Mouse (Mus musculus): ENCODE results near the gene C130060K24Rik.

GRCm38 (mm10) chr6:65341360-65341759, 39.5 kb upstream of the C130060K24Rik start:
- TF ChIP-seq POLR2A (IDR thresholded peaks at IDR 0.05; ENCODE audit: borderline replicate concordance, extremely low read depth, insufficient read depth, insufficient read length, poor library complexity, severe bottlenecking) (no peak), CTCF (IDR thresholded peaks at IDR 0.05; ENCODE audit: borderline replicate concordance, extremely low read depth, insufficient read depth, insufficient read length) (no peak)

All from brain, embryonic 14.5 days (tissue).